In the genomic region with DNA sequence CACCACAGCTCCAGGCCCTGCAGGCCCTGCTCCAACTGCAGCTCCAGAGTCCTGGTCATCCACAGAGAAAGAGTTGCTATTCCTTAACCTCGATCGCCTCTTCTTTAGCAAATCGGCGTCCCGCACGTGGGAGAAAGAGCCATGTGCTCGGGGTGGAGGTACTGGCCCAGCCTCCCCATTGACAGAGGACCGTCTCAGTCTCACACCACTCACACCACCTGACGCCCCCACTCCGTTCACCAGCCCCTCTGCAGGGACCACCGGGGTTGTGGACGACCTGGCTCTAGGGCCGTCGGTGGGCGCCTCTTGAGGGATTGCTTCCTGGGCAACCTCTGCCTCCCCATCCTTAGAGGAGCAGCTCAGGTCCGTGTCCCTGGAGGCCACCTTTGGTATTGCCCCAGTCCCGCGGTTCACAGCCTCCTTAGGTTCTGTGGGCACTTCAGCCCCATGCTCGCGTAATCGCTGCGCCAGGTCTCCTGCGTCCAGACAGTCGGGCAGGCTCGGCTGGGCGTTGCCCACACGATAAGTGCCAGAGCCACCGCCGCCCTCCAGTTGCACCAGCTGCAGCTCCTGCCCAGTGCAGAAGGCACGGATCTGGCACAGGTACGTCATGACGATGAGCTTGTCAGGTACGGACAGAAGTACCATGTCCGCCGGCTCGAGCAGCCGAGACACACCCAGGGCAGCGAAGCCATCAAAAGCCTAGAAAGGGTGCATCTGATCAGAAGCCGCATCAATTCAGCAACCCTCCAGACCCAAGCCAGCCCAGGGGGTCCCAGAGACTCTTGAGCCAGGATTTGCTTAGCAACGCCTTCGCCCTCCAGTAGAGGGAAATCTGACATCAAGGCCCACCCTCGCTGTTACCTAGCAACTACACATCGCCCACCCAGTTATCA, we compare ENCODE assay signal across 8 mouse cellular contexts. TPM values are rescaled to one million over a fixed set of nuclear protein-coding genes. Genes with fewer than 3 reads are reported as not detected.
DNase-seq lines count a peak whose midpoint lies in the region; ATAC-seq and TF ChIP-seq lines count a peak whose summit lies in the region.

No protein-coding gene starts in this region.

- TF ChIP-seq CTCF in cortical plate, adult 2 months (IDR thresholded peaks at IDR 0.05; ENCODE audit: extremely low read depth, insufficient read depth, low read length), result 0 out of 2 replicates have a peak, but pooled peaks have one; percentile 20

- H3K4me2 ChIP-seq in hindbrain, embryonic 12.5 days (replicated peaks), result peak overlapping the region; percentile 40
- H3K4me2 ChIP-seq in limb, embryonic 13.5 days (replicated peaks), result peak overlapping the region; percentile 31
- peak overlapping the region; percentile 52 for H3K4me2 ChIP-seq in midbrain, embryonic 14.5 days (ENCODE audit: low read length)

- H3K9ac ChIP-seq in hindbrain, embryonic 12.5 days, result peak overlapping the region; percentile 20; the same call in 1 of the 2 replicates
- H3K9ac ChIP-seq in limb, embryonic 13.5 days, result no peak overlapping the region
- H3K9ac ChIP-seq in midbrain, embryonic 14.5 days (replicated peaks; ENCODE audit: low read length), result peak overlapping the region; percentile 51; the same call in 1 of the 2 replicates

- H3K27me3 ChIP-seq in hindbrain, embryonic 12.5 days, result no peaks in the 10 kb centered on the region; the same call in 1 of the 2 replicates
- 0 out of 2 replicates have a peak, but pooled peaks cover 4% of the 10 kb centered on the region for H3K27me3 ChIP-seq in limb, embryonic 13.5 days
- no peaks in the 10 kb centered on the region for H3K27me3 ChIP-seq in midbrain, embryonic 14.5 days (ENCODE audit: control insufficient read depth, insufficient read depth, low read length)

- H3K9me3 ChIP-seq in hindbrain, embryonic 12.5 days (replicated peaks), result no peaks in the 10 kb centered on the region
- no peaks in the 10 kb centered on the region for H3K9me3 ChIP-seq in limb, embryonic 13.5 days
- no peaks in the 10 kb centered on the region for H3K9me3 ChIP-seq in midbrain, embryonic 14.5 days (ENCODE audit: control insufficient read depth, low read length)

- intact Hi-C loops in left cerebral cortex, postnatal 25 days (cut with DNase I), result no loop called here

- no peak for TF ChIP-seq POLR2A in cortical plate, adult 2 months (IDR thresholded peaks at IDR 0.05; ENCODE audit: extremely low read depth, insufficient read depth, low read length)

- peak; percentile 55 to 59 for DNase-seq in left cerebral cortex, postnatal 25 days (ENCODE audit: low spot score in 2 of 2)
- no peak for DNase-seq in left cerebral cortex, adult 11 months (ENCODE audit: low spot score)
- DNase-seq in midbrain, embryonic 14.5 days, result peak; percentile 81
- no peak for DNase-seq in ovary, postnatal 10 days (ENCODE audit: low spot score)
- no peak for DNase-seq in adrenal gland, postnatal 4 days (ENCODE audit: low spot score in 2 of 2)

- H3K27ac ChIP-seq in cortical plate, adult 2 months (ENCODE audit: insufficient read depth, low read length), result no peak overlapping the region; the same call in 1 of the 2 replicates
- H3K27ac ChIP-seq in hindbrain, embryonic 12.5 days, result no peak overlapping the region
- H3K27ac ChIP-seq in limb, embryonic 13.5 days, result no peak overlapping the region
- H3K27ac ChIP-seq in midbrain, embryonic 14.5 days (replicated peaks; ENCODE audit: low read depth, low read length), result peak overlapping the region; percentile 49; the same call in 1 of the 2 replicates

- H3K4me3 ChIP-seq in cortical plate, adult 2 months (ENCODE audit: insufficient read depth, low read length), result peak overlapping the region; percentile 47
- H3K4me3 ChIP-seq in hindbrain, embryonic 12.5 days, result peak overlapping the region; percentile 4; the same call in 1 of the 2 replicates
- no peak overlapping the region for H3K4me3 ChIP-seq in limb, embryonic 13.5 days
- H3K4me3 ChIP-seq in midbrain, embryonic 14.5 days (replicated peaks; ENCODE audit: low read depth, low read length), result peak overlapping the region; percentile 25

- peak; percentile 70 for ATAC-seq in hindbrain, embryonic 12.5 days (ENCODE audit: low FRiP score)
- ATAC-seq in limb, embryonic 13.5 days (ENCODE audit: low FRiP score, low read depth), result 0 out of 2 replicates have a peak, but pooled peaks have one; percentile 18
- ATAC-seq in midbrain, embryonic 14.5 days (ENCODE audit: low FRiP score, low TSS enrichment), result peak; percentile 72

- WGBS in hindbrain, embryonic 12.5 days, result 21% methylated on average over 43 of the region's 43 CpGs
- WGBS in limb, embryonic 13.5 days, result 24% methylated on average over 43 of the region's 43 CpGs
- 13% methylated on average over 43 of the region's 43 CpGs for WGBS in midbrain, embryonic 14.5 days

- H3K36me3 ChIP-seq in hindbrain, embryonic 12.5 days, result peaks cover 60% of the 10 kb centered on the region
- peaks cover 69% of the 10 kb centered on the region for H3K36me3 ChIP-seq in limb, embryonic 13.5 days
- peaks cover 65% of the 10 kb centered on the region for H3K36me3 ChIP-seq in midbrain, embryonic 14.5 days (ENCODE audit: control insufficient read depth, insufficient read depth, low read length)

- H3K4me1 ChIP-seq in cortical plate, adult 2 months (ENCODE audit: control insufficient read depth, insufficient read depth, low read length), result peaks cover 7% of the 10 kb centered on the region
- peaks cover 35% of the 10 kb centered on the region for H3K4me1 ChIP-seq in hindbrain, embryonic 12.5 days
- peaks cover 33% of the 10 kb centered on the region for H3K4me1 ChIP-seq in limb, embryonic 13.5 days
- peaks cover 15% of the 10 kb centered on the region for H3K4me1 ChIP-seq in midbrain, embryonic 14.5 days (ENCODE audit: control insufficient read depth, insufficient read depth, low read length)

RNA-seq across cellular contexts. Expression of gene Ehbp1l1, which starts 10.1 kb away (rescaled TPM):
- 10 to 100 TPM; 24.6 to 27.3 TPM for total RNA-seq in left cerebral cortex, postnatal 25 days (2021)
- 16.5 and 17.0 TPM in 2 replicates for polyA plus RNA-seq in cortical plate, adult 2 months (2012; rRNA removed)
- polyA plus RNA-seq in hindbrain, embryonic 12.5 days (2016; fragmentation: Nextera tagmentation; extraction: Ambion mirVana), result 10.8 and 12.1 TPM in 2 replicates
- polyA plus RNA-seq in limb, embryonic 13.5 days (2015; fragmentation: Nextera tagmentation; extraction: Ambion mirVana), result 20.4 and 21.2 TPM in 2 replicates
- polyA plus RNA-seq in midbrain, embryonic 14.5 days (2014; fragmentation: Nextera tagmentation; extraction: Ambion mirVana), result 12.4 and 14.3 TPM in 2 replicates
- total RNA-seq in adrenal gland, postnatal 4 days (2021), result 10 to 100 TPM; 34.9 to 35.6 TPM

RNA-seq across cellular contexts. Expression of gene Kcnk7, which starts 11.9 kb away (rescaled TPM):
- total RNA-seq in left cerebral cortex, postnatal 25 days (2021), result not detected
- 0.09 and 0.23 TPM in 2 replicates for polyA plus RNA-seq in cortical plate, adult 2 months (2012; rRNA removed)
- polyA plus RNA-seq in hindbrain, embryonic 12.5 days (2016; fragmentation: Nextera tagmentation; extraction: Ambion mirVana), result not detected in 2 replicates
- 0.51 and 0.75 TPM in 2 replicates for polyA plus RNA-seq in limb, embryonic 13.5 days (2015; fragmentation: Nextera tagmentation; extraction: Ambion mirVana)
- polyA plus RNA-seq in midbrain, embryonic 14.5 days (2014; fragmentation: Nextera tagmentation; extraction: Ambion mirVana), result 0.21 and 0.28 TPM in 2 replicates
- total RNA-seq in adrenal gland, postnatal 4 days (2021), result not detected

RNA-seq across cellular contexts. Expression of gene Fam89b, which starts 13.4 kb away (rescaled TPM):
- 10 to 100 TPM; 30.0 to 30.2 TPM for total RNA-seq in left cerebral cortex, postnatal 25 days (2021)
- polyA plus RNA-seq in cortical plate, adult 2 months (2012; rRNA removed), result 46.7 and 58.6 TPM in 2 replicates
- polyA plus RNA-seq in hindbrain, embryonic 12.5 days (2016; fragmentation: Nextera tagmentation; extraction: Ambion mirVana), result 174 and 177 TPM in 2 replicates
- polyA plus RNA-seq in limb, embryonic 13.5 days (2015; fragmentation: Nextera tagmentation; extraction: Ambion mirVana), result 128 and 141 TPM in 2 replicates
- polyA plus RNA-seq in midbrain, embryonic 14.5 days (2014; fragmentation: Nextera tagmentation; extraction: Ambion mirVana), result 154 and 169 TPM in 2 replicates
- 10 to 100 TPM; 63.5 to 67.5 TPM for total RNA-seq in adrenal gland, postnatal 4 days (2021)

RNA-seq across cellular contexts. Expression of gene Ltbp3, which starts 24.7 kb away (rescaled TPM):
- 10 to 100 TPM; 27.0 to 31.6 TPM for total RNA-seq in left cerebral cortex, postnatal 25 days (2021)
- polyA plus RNA-seq in cortical plate, adult 2 months (2012; rRNA removed), result 54.2 and 54.9 TPM in 2 replicates
- polyA plus RNA-seq in hindbrain, embryonic 12.5 days (2016; fragmentation: Nextera tagmentation; extraction: Ambion mirVana), result 13.8 and 16.6 TPM in 2 replicates
- 41.1 and 48.9 TPM in 2 replicates for polyA plus RNA-seq in limb, embryonic 13.5 days (2015; fragmentation: Nextera tagmentation; extraction: Ambion mirVana)
- polyA plus RNA-seq in midbrain, embryonic 14.5 days (2014; fragmentation: Nextera tagmentation; extraction: Ambion mirVana), result 10.1 and 10.5 TPM in 2 replicates
- total RNA-seq in adrenal gland, postnatal 4 days (2021), result 100 to 1,000 TPM; 277 to 287 TPM

RNA-seq across cellular contexts. Expression of gene Pcnx3, which starts 27.3 kb away (rescaled TPM):
- total RNA-seq in left cerebral cortex, postnatal 25 days (2021), result 10 to 100 TPM; 63.6 to 67.9 TPM
- polyA plus RNA-seq in cortical plate, adult 2 months (2012; rRNA removed), result 59.9 and 60.8 TPM in 2 replicates
- polyA plus RNA-seq in hindbrain, embryonic 12.5 days (2016; fragmentation: Nextera tagmentation; extraction: Ambion mirVana), result 34.6 and 35.0 TPM in 2 replicates
- polyA plus RNA-seq in limb, embryonic 13.5 days (2015; fragmentation: Nextera tagmentation; extraction: Ambion mirVana), result 25.4 and 28.7 TPM in 2 replicates
- polyA plus RNA-seq in midbrain, embryonic 14.5 days (2014; fragmentation: Nextera tagmentation; extraction: Ambion mirVana), result 33.6 and 34.4 TPM in 2 replicates
- total RNA-seq in adrenal gland, postnatal 4 days (2021), result 100 to 1,000 TPM; 117 to 123 TPM

Comparison
In these comparisons a context has a peak if more than half of its experiments do, and no peak if none do; other contexts are left out.
1. DNase-seq: peak in left cerebral cortex, postnatal 25 days (2 of 2) and midbrain, embryonic 14.5 days (single experiment); none in left cerebral cortex, adult 11 months (single experiment), ovary, postnatal 10 days (single experiment) and adrenal gland, postnatal 4 days (0 of 2).
2. ATAC-seq: peak in every context shown above with its lines; median percentile 72 in midbrain, embryonic 14.5 days; 70 in hindbrain, embryonic 12.5 days; 18 in limb, embryonic 13.5 days.
3. Peak in every context shown above with its lines, with median percentiles within 50 percentile points of each other: H3K4me2 ChIP-seq.